Mouse (Mus musculus) ES-E14 (cell line): ENCODE data around the gene Mea1. TPM values are rescaled to one million over a fixed set of nuclear protein-coding genes. Genes with fewer than 3 reads are reported as not detected.

Source experiments
- DNase-seq: peaks from one replicate; pipeline ENCODE4 v3.0.0-alpha.2; 2013; ENCODE audit warnings: low read depth, low spot score
- H3K27ac ChIP-seq: 2 replicates; pipeline ENCODE4 v1.5.1; 2012; ENCODE audit warnings: low read depth, mild to moderate bottlenecking, low read length, moderate library complexity, mixed read lengths; ENCODE audit not compliant: poor library complexity, insufficient read depth, severe bottlenecking
- H3K36me3 ChIP-seq: 2 replicates; pipeline ENCODE4 v1.6.1; 2012; ENCODE audit warnings: mild to moderate bottlenecking, low read length, moderate library complexity, mixed read lengths; ENCODE audit not compliant: control insufficient read depth, poor library complexity, insufficient read depth, severe bottlenecking
- H3K4me1 ChIP-seq, 2 experiments: fragments of 150-350 bp in 1 of 2; sonication (generic) in 1 of 2; 2 replicates each; pipeline ENCODE4 v1.6.1; 2012; ENCODE audit warnings: low read length in 2 of 2, mild to moderate bottlenecking in 1 of 2, mixed read lengths in 1 of 2; ENCODE audit not compliant: control insufficient read depth in 2 of 2, insufficient read depth in 2 of 2, poor library complexity in 1 of 2
- H3K4me3 ChIP-seq, 2 experiments: fragments of 150-350 bp in 1 of 2; sonication (generic) in 1 of 2; 2 replicates each; pipeline ENCODE4 v1.5.1; 2012; ENCODE audit warnings: low read length in 2 of 2, low read depth in 1 of 2, mild to moderate bottlenecking in 1 of 2, mixed read lengths in 1 of 2; ENCODE audit not compliant: insufficient read depth in 1 of 2, poor library complexity in 1 of 2, severe bottlenecking in 1 of 2
- H3K9ac ChIP-seq: 2 replicates; pipeline ENCODE4 v1.6.1; 2012; ENCODE audit warnings: low read depth, mild to moderate bottlenecking, low read length, mixed read lengths; ENCODE audit not compliant: poor library complexity, insufficient read depth, severe bottlenecking
- H3K9me3 ChIP-seq: fragments of 150-350 bp; sonication (generic); 2 replicates; pipeline ENCODE4 v1.6.1; 2012; ENCODE audit warnings: low read depth, mild to moderate bottlenecking, low read length; ENCODE audit not compliant: control insufficient read depth, insufficient read depth
- CHD2 ChIP-seq: IDR thresholded peaks from 2 replicates; pipeline ENCODE4 v1.6.1; 2014; ENCODE audit warnings: mild to moderate bottlenecking, low read depth, low read length, inconsistent platforms
- HCFC1 ChIP-seq: IDR thresholded peaks from 2 replicates; pipeline ENCODE4 v1.6.1; 2012; ENCODE audit warnings: low read length, inconsistent platforms, borderline replicate concordance; ENCODE audit not compliant: insufficient read depth
- MAFK ChIP-seq: IDR thresholded peaks from 2 replicates; pipeline ENCODE4 v1.6.1; 2014; ENCODE audit warnings: mild to moderate bottlenecking, low read depth, low read length, inconsistent platforms; ENCODE audit not compliant: insufficient read depth
- ZC3H11A ChIP-seq: IDR thresholded peaks from 2 replicates; pipeline ENCODE4 v1.6.1; 2012; ENCODE audit warnings: low read depth, mild to moderate bottlenecking, inconsistent platforms, low read length, borderline replicate concordance
- ZNF384 ChIP-seq: IDR thresholded peaks from 2 replicates; pipeline ENCODE4 v1.6.1; 2012; ENCODE audit warnings: low read depth, low read length, inconsistent platforms
- in situ Hi-C, 2 experiments: fragments of 600-800 bp; cut with MboI; formaldehyde crosslinking; loops; one replicate each; pipeline ENCODE4 v1.15.1; 2025; ENCODE audit warnings: low sequenced_read_pairs in 2 of 2, inconsistent platforms in 1 of 2; ENCODE audit not compliant: unreplicated experiment in 2 of 2
- total RNA-seq: library from RNA; depleted of rRNA; stranded (reverse); fragments of 300-350 nt; gene quantifications from 2 replicates; pipeline ENCODE4 v1.2.3, GENCODE M21; 2012

Mea1 gene
- total RNA-seq, 1 experiment, result 77.5 TPM

DNA sequence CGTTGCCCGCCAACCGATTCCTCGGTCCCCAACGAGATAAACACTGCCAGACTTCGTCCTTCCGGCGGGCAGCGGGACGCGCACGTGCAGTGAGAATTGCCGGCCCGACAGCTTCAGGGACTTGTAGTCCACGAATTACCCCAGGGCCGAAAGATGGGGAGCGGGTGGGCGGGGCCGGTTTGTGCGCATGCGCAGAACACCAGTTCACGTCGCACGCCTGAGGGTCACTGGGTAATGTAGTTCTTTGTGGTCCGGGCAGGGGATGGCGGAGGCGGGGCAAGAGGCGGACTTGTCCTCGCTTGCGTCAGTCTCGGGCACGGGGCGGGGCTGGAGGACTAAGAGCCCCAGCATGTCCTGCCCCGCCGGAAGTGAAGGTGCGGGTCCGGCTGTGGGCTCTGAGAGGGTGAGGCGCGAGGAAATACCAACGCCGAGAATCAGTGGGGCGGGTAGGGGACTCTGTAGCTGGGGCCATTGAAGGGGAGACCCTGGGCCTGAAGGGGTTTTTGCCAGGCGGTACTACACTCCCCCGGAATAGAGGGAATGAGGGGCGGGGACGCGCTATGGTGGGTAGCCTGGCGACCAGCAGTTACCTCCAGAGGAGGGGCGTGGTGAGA lies 2.3 kb downstream of the Mea1 start, which contains the start of gene Klhdc3:
TSS of gene Klhdc3 (minus strand) at position 155 of the 614 bp plus-strand sequence.
- peaks cover 17 to 43% of the 10 kb centered on the region in 2 experiments; a peak in 3 of 4 replicates for H3K4me1 ChIP-seq
- DNase-seq, result peak; percentile 99
- H3K27ac ChIP-seq, result peak within 1 kb of the TSS; percentile 94
- H3K4me3 ChIP-seq, result peak within 1 kb of the TSS; percentile 95 to 98
- peaks cover 49% of the 10 kb centered on the region for H3K36me3 ChIP-seq
- in situ Hi-C loops, result no loop called here
- no peaks in the 10 kb centered on the region for H3K9me3 ChIP-seq
- TF ChIP-seq HCFC1 (peak; percentile 94), ZNF384 (no peak)
- H3K9ac ChIP-seq, result peak within 1 kb of the TSS; percentile 92

DNA sequence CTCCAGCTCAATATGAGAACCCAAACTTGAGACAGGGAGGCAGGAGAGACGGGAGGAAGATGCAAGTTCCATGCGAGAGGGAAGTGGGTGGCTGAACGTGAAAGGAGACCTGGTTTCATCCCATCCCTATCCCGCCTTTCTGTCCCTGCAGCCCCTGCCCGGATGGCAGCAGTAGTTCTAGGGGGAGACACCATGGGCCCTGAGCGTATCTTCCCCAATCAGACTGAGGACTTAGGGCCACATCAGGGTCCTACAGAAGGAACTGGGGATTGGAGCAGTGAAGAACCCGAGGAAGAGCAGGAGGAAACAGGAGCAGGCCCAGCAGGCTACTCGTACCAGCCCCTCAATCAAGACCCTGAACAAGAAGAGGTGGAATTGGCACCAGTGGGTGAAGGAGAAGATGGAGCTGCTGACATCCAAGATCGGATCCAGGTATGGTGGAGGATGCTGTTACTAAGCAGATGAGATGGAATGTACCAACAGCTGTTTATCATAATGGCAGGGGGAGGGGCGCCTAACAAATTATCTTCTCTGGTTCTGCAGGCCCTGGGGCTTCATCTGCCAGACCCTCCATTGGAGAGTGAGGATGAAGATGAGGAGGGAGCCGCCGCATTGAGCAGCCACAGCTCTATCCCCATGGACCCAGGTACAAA lies 3.0 kb downstream of the Mea1 start:
- peak overlapping the region; percentile 78 to 92 for H3K4me3 ChIP-seq
- in situ Hi-C loops, result no loop called here
- H3K9me3 ChIP-seq, result no peaks in the 10 kb centered on the region
- H3K36me3 ChIP-seq, result peaks cover 49% of the 10 kb centered on the region
- H3K4me1 ChIP-seq, result peaks cover 17 to 37% of the 10 kb centered on the region in 2 experiments; a peak in 3 of 4 replicates
- peak overlapping the region; percentile 84 for H3K9ac ChIP-seq
- no peak for TF ChIP-seq ZC3H11A
- TF ChIP-seq CHD2, result no peak
- no peak for TF ChIP-seq ZNF384
- no peak for TF ChIP-seq HCFC1
- no peak for TF ChIP-seq MAFK
- peak overlapping the region; percentile 64 for H3K27ac ChIP-seq
- DNase-seq, result no peak

DNA sequence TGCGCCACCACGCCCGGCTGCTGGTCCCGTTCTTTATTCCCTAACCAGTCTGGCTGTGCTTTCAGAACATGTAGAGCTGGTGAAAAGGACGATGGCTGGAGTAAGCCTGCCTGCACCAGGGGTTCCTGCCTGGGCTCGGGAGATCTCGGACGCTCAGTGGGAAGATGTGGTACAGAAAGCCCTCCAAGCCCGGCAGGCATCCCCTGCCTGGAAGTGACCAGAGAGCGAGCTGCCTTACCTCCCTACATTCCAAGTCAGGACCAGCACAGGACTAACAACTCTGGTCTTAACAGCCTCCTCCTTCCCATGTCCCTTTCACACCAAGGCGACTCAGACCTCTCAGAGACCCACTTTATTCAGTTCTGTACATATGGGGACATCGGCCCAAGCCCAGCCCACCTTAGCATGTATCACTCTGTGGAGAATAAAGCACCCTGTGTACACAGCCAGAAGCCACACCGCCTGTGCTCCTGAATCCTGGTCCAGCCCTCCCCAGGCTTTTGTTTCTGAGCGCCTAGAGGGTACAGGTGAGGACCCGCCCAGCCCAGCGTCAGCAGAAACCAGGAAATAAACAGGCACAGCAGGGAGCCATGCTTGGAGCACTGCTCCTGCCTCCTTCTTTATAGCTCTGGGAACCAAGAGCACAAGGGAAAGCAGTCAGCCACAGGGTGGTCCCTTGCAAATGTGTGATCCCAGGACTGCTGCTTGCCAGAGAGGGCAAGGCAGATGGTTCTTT lies 4.2 kb downstream of the Mea1 start:
- H3K27ac ChIP-seq, result peak overlapping the region; percentile 59
- DNase-seq, result peak; percentile 91
- peak overlapping the region in 1 of 2 experiments; percentile 10; a peak in 1 of 4 replicates for H3K4me3 ChIP-seq
- in situ Hi-C loops, result no loop called here
- TF ChIP-seq ZC3H11A, result no peak
- no peak for TF ChIP-seq HCFC1
- TF ChIP-seq MAFK, result no peak
- no peak for TF ChIP-seq CHD2
- no peak for TF ChIP-seq ZNF384
- H3K9ac ChIP-seq, result no peak overlapping the region
- peaks cover 48% of the 10 kb centered on the region for H3K36me3 ChIP-seq
- no peaks in the 10 kb centered on the region for H3K9me3 ChIP-seq
- peaks cover 17 to 30% of the 10 kb centered on the region in 2 experiments; a peak in 3 of 4 replicates for H3K4me1 ChIP-seq

DNA sequence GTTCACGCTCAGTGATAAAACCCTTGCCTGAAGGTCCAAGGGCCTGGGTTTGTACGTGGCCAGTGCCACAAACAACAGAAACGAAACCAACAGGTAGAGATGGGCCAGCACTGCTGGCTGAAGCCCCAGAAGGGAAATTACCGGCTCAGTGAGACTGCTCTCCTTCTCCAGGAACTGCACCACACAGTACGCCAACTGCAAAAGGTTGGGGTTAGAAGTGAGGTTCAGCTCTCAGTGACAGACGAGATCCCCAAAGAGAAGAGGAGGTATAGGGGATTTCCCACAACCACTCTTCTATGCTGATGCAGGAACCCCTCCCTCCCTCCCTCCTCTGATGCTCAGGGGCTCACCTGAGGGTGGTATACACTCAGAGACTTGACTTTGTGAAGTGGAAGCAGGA lies 7.3 kb downstream of the Mea1 start:
- no peak for DNase-seq
- Histone ChIP-seq H3K9ac (no peak overlapping the region), H3K9me3 (no peaks in the 10 kb centered on the region), H3K27ac (no peak overlapping the region), H3K4me3 (no peak overlapping the region), H3K36me3 (peaks cover 47% of the 10 kb centered on the region), H3K4me1 (peaks cover 7 to 18% of the 10 kb centered on the region in 2 experiments; a peak in 2 of 4 replicates)
- TF ChIP-seq CHD2, result no peak
- no peak for TF ChIP-seq ZC3H11A
- TF ChIP-seq MAFK, result no peak
- no peak for TF ChIP-seq HCFC1
- in situ Hi-C loops, result no loop called here
